Mouse (Mus musculus): ENCODE results near the gene Dbr1. TPM values are rescaled to one million over a fixed set of nuclear protein-coding genes. Genes with fewer than 3 reads are reported as not detected.
"Not testable (repeated sequence)": the region's sequence is repeated elsewhere in the genome, so short reads cannot be mapped to it uniquely, and the experiment has no call there.

Dbr1 gene
- total and polyA plus RNA-seq, 2 experiments from 2014 or later = 31.0 to 31.7 TPM

- H3K9me3 ChIP-seq (ENCODE audit: low read length) = no peaks in the 10 kb centered on the region
- ATAC-seq = no peak; the same call in 1 of the 2 replicates
- peak overlapping the region; percentile 58 for H3K4me2 ChIP-seq (ENCODE audit: low read depth)
- H3K36me3 ChIP-seq (ENCODE audit: insufficient read depth) = no peaks in the 10 kb centered on the region
- no peak for DNase-seq
- peaks cover 8% of the 10 kb centered on the region; the same call in 1 of the 2 replicates for H3K4me1 ChIP-seq (ENCODE audit: insufficient read depth)
- peak overlapping the region; percentile 98 for H3K9ac ChIP-seq
- no peak for TF ChIP-seq CTCF (IDR thresholded peaks at IDR 0.05; ENCODE audit: low read depth)
- 1% methylated on average over 9 of the region's 9 CpGs for WGBS
- no peaks in the 10 kb centered on the region for H3K27me3 ChIP-seq (ENCODE audit: insufficient read depth, low read length)
- H3K4me3 ChIP-seq (ENCODE audit: low read depth, low read length) = peak overlapping the region; percentile 95
- H3K27ac ChIP-seq (ENCODE audit: low read depth, low read length) = peak overlapping the region; percentile 96
Observed at GRCm38 (mm10) chr9:99569071-99569397, 6.6 kb upstream of the Dbr1 start.

GRCm38 (mm10) chr9:99580655-99581054, 5.1 kb downstream of the Dbr1 start:
- 39% methylated on average over 2 of the region's 2 CpGs for WGBS
- Histone ChIP-seq H3K9ac (no peak overlapping the region), H3K27me3 (ENCODE audit: insufficient read depth, low read length) (no peaks in the 10 kb centered on the region), H3K4me2 (ENCODE audit: low read depth) (no peak overlapping the region), H3K9me3 (ENCODE audit: low read length) (no peaks in the 10 kb centered on the region), H3K27ac (ENCODE audit: low read depth, low read length) (no peak overlapping the region), H3K4me3 (ENCODE audit: low read depth, low read length) (no peak overlapping the region), H3K36me3 (ENCODE audit: insufficient read depth) (peaks cover 32% of the 10 kb centered on the region), H3K4me1 (ENCODE audit: insufficient read depth) (no peaks in the 10 kb centered on the region)
- DNase-seq (peak; percentile 67), ATAC-seq (peak; percentile 62)
- TF ChIP-seq CTCF (IDR thresholded peaks at IDR 0.05; ENCODE audit: low read depth) = peak; percentile 80

DNA sequence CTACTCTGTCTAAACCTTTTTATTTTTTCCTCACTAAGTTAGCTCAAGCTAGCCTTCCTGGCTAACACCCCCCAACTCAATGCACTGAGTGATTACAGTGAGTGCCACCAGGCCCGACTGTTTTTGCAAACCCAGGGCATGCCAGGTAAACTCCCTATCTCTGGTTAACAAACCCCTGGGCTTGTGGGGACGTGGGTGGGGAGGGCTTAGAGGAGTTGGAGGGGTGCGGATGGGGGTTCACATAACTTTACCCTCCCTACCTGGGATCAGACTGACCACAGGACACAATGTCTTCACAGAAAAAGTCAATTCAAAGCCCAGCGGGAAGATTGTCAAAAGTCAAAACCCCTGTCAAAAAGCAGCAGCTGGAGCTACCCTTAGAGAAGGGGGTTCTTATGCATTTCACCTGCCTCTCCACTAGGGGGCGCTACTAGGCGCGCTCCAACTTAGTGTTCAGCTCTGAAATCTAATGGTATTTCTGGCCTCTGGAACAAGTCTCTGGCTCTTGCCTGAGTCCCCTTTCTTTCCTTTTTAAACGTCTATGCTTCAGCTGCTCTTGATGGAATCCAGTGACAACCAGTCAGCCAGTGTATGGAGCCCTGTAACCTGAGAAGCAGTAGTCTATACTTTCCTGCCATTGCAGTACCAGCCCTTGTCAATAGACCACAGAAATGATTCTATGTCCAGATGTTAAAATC, 12.1 kb downstream of the Dbr1 start:
- DNase-seq (peak; percentile 36), ATAC-seq (no peak)
- no peak overlapping the region for H3K4me3 ChIP-seq (ENCODE audit: low read depth, low read length)
- 27% methylated on average over 8 of the region's 8 CpGs for WGBS
- no peaks in the 10 kb centered on the region for H3K9me3 ChIP-seq (ENCODE audit: low read length)
- H3K4me1 ChIP-seq (ENCODE audit: insufficient read depth) = no peaks in the 10 kb centered on the region
- no peaks in the 10 kb centered on the region for H3K27me3 ChIP-seq (ENCODE audit: insufficient read depth, low read length)
- TF ChIP-seq CTCF (IDR thresholded peaks at IDR 0.05; ENCODE audit: low read depth) = peak; percentile 81
- no peak overlapping the region for H3K9ac ChIP-seq
- no peak overlapping the region for H3K4me2 ChIP-seq (ENCODE audit: low read depth)
- peaks cover 18% of the 10 kb centered on the region for H3K36me3 ChIP-seq (ENCODE audit: insufficient read depth)
- no peak overlapping the region for H3K27ac ChIP-seq (ENCODE audit: low read depth, low read length)

- Histone ChIP-seq H3K36me3 (ENCODE audit: insufficient read depth) (no peaks in the 10 kb centered on the region), H3K4me2 (ENCODE audit: low read depth) (no peak overlapping the region), H3K27me3 (ENCODE audit: insufficient read depth, low read length) (no peaks in the 10 kb centered on the region), H3K4me3 (ENCODE audit: low read depth, low read length) (no peak overlapping the region), H3K9me3 (ENCODE audit: low read length) (no peaks in the 10 kb centered on the region), H3K9ac (no peak overlapping the region), H3K4me1 (ENCODE audit: insufficient read depth) (no peaks in the 10 kb centered on the region), H3K27ac (ENCODE audit: low read depth, low read length) (no peak overlapping the region)
- ATAC-seq = no peak
- no peak for TF ChIP-seq CTCF (IDR thresholded peaks at IDR 0.05; ENCODE audit: low read depth)
- DNase-seq = no peak
- WGBS = 86% methylated on average over 8 of the region's 8 CpGs
Observed at GRCm38 (mm10) chr9:99591144-99591543, 15.5 kb downstream of the Dbr1 start.

- H3K27me3 ChIP-seq (ENCODE audit: insufficient read depth, low read length); H3K4me3 ChIP-seq (ENCODE audit: low read depth, low read length); ATAC-seq; DNase-seq; H3K4me2 ChIP-seq (ENCODE audit: low read depth); H3K9ac ChIP-seq; H3K4me1 ChIP-seq (ENCODE audit: insufficient read depth); H3K36me3 ChIP-seq (ENCODE audit: insufficient read depth); H3K9me3 ChIP-seq (ENCODE audit: low read length); H3K27ac ChIP-seq (ENCODE audit: low read depth, low read length): not testable (repeated sequence)
- WGBS = 92% methylated on average over 6 of the region's 6 CpGs
Observed at GRCm38 (mm10) chr9:99599127-99599526, 23.5 kb downstream of the Dbr1 start.

- H3K9ac ChIP-seq = no peak overlapping the region
- WGBS = 73% methylated on average over 2 of the region's 2 CpGs
- no peaks in the 10 kb centered on the region for H3K27me3 ChIP-seq (ENCODE audit: insufficient read depth, low read length)
- H3K4me3 ChIP-seq (ENCODE audit: low read depth, low read length) = no peak overlapping the region
- TF ChIP-seq CTCF (IDR thresholded peaks at IDR 0.05; ENCODE audit: low read depth) = no peak
- DNase-seq = no peak
- no peak overlapping the region for H3K4me2 ChIP-seq (ENCODE audit: low read depth)
- no peaks in the 10 kb centered on the region for H3K9me3 ChIP-seq (ENCODE audit: low read length)
- H3K4me1 ChIP-seq (ENCODE audit: insufficient read depth) = no peaks in the 10 kb centered on the region
- no peaks in the 10 kb centered on the region for H3K36me3 ChIP-seq (ENCODE audit: insufficient read depth)
- no peak overlapping the region for H3K27ac ChIP-seq (ENCODE audit: low read depth, low read length)
- ATAC-seq = no peak
Observed at GRCm38 (mm10) chr9:99603566-99603965, 28.0 kb downstream of the Dbr1 start.

GRCm38 (mm10) chr9:99612202-99612601, 36.6 kb downstream of the Dbr1 start, which contains the start of gene A4gnt:
Gene A4gnt, plus strand, starts transcription at chr9:99612502.
- Histone ChIP-seq H3K36me3 (ENCODE audit: insufficient read depth) (no peaks in the 10 kb centered on the region), H3K4me2 (ENCODE audit: low read depth) (no peak within 1 kb of the TSS), H3K9me3 (ENCODE audit: low read length) (no peaks in the 10 kb centered on the region), H3K27me3 (ENCODE audit: insufficient read depth, low read length) (no peaks in the 10 kb centered on the region), H3K9ac (no peak within 1 kb of the TSS), H3K27ac (ENCODE audit: low read depth, low read length) (no peak within 1 kb of the TSS), H3K4me1 (ENCODE audit: insufficient read depth) (no peaks in the 10 kb centered on the region), H3K4me3 (ENCODE audit: low read depth, low read length) (no peak within 1 kb of the TSS)
- DNase-seq (no peak), ATAC-seq (no peak)
- WGBS = 47% methylated on average over 2 of the region's 2 CpGs
- no peak for TF ChIP-seq CTCF (IDR thresholded peaks at IDR 0.05; ENCODE audit: low read depth)
